ENCODE assay signal across 16 mouse cellular contexts in the genomic region with DNA sequence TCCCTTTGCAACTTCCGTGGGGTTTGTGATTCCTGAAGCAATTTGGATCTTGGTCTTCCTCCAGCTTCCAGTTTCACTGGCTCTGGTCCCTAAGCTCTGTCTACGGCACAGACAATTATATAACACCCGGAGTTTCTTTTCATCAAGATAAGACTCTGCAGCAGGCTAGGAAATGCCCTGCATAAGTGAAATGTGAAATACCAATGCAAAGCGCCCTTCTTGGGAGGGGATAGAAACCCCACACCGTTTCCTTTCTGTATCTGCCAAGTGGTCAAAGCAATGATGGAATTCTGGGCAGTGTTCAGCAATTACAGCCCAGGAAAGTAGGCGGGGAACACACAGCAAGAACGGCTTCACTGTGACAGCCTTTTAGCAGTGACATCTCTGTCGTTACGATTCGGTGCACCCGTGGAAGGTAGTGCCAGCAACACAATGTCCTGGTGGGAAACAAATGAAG.
A peak's percentile ranks its signal among the peaks of the same experiment; 100 is the strongest.
DNase-seq lines count a peak whose midpoint lies in the region; ATAC-seq and TF ChIP-seq lines count a peak whose summit lies in the region.
"Had no signal": no experiment of that assay in that cellular context is flagged by ENCODE, and none has a peak within 500 bp of the region (broad histone marks: within the 10 kb centered on the region; RNA-seq: fewer than 3 reads in every experiment).

No protein-coding gene starts in this region.

- no peak for TF ChIP-seq CTCF in left cerebral cortex, adult 2 months (IDR thresholded peaks at IDR 0.05)

- intact Hi-C loops in left cerebral cortex, adult 2 months (cut with DNase I) = no loop called here

- DNase-seq in frontal cortex, postnatal 10 days (ENCODE audit: low spot score in 2 of 2) = no peak
- DNase-seq in left cerebral cortex, adult 2 months (ENCODE audit: extremely low spot score in 1 of 2, low spot score in 2 of 2) = no peak
- DNase-seq in left cerebral cortex, adult 11 months (ENCODE audit: low spot score) = no peak
- DNase-seq in urinary bladder, postnatal 14 days (ENCODE audit: low spot score) = peak; percentile 11
- no peak for DNase-seq in urinary bladder, postnatal 4 days (ENCODE audit: low spot score in 2 of 2)
- DNase-seq in adrenal gland, postnatal 25 days = no peak
- DNase-seq: adrenal gland, adult 2 months; liver, embryonic 13.5 days had no signal

- H3K27ac ChIP-seq in left cerebral cortex, adult 2 months = peak overlapping the region; percentile 24; the same call in 1 of the 2 replicates
- H3K27ac ChIP-seq: embryonic facial prominence, embryonic 12.5 days; heart, embryonic 10.5 days; hindbrain, embryonic 15.5 days; liver, embryonic 13.5 days; neural tube, embryonic 15.5 days had no signal

- peak; percentile 41; the same call in 1 of the 2 replicates for ATAC-seq in frontal cortex, adult (ENCODE audit: low TSS enrichment)
- ATAC-seq: CD4-positive, CD25-positive, alpha-beta regulatory T cell, adult 4 months; midbrain, embryonic 16.5 days; Patski had no signal

- H3K4me3 ChIP-seq in left cerebral cortex, adult 2 months = no peak overlapping the region
- H3K4me3 ChIP-seq: embryonic facial prominence, embryonic 12.5 days; heart, embryonic 10.5 days; hindbrain, embryonic 15.5 days; liver, embryonic 13.5 days; neural tube, embryonic 15.5 days had no signal
